Comparison of ENCODE assay signal across 15 mouse cellular contexts in the genomic region with DNA sequence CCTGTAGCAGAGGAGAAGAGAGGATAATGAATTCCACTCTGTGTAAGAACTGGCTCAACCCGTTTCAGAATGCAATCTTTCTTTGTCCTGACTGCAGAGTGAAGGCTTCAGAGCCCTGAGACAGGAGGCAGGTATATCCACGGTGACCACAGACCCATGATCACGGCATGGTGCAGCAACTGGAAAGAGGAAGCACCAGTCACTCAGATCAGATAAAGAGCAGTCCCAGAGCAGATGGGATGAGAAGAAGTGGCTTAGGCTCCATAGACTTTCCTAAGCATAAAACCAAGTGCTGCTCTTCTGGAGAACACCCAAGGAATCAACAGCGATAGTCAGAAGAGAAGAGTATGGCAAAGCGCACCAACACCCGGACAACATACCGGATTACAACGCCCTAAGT.
"Had no signal": no experiment of that assay in that cellular context is flagged by ENCODE, and none has a peak within 500 bp of the region (broad histone marks: within the 10 kb centered on the region; RNA-seq: fewer than 3 reads in every experiment).

No protein-coding gene starts in this region.

- H3K36me3 ChIP-seq: limb, embryonic 12.5 days; liver, embryonic 13.5 days; lung, embryonic 15.5 days; midbrain, embryonic 10.5 days; neural tube, embryonic 13.5 days; stomach, embryonic 15.5 days had no signal

- H3K27ac ChIP-seq: layer of hippocampus, adult 2 months; limb, embryonic 12.5 days; liver, embryonic 13.5 days; lung, embryonic 15.5 days; macrophage; midbrain, embryonic 10.5 days; neural tube, embryonic 13.5 days; stomach, embryonic 15.5 days had no signal

- H3K4me3 ChIP-seq: layer of hippocampus, adult 2 months; limb, embryonic 12.5 days; liver, embryonic 13.5 days; lung, embryonic 15.5 days; midbrain, embryonic 10.5 days; neural tube, embryonic 13.5 days; stomach, embryonic 15.5 days had no signal

- H3K9ac ChIP-seq: limb, embryonic 12.5 days; liver, embryonic 13.5 days; liver, postnatal 0 days; lung, embryonic 15.5 days; neural tube, embryonic 13.5 days; stomach, embryonic 15.5 days had no signal

- ATAC-seq: liver, postnatal 0 days; midbrain, embryonic 16.5 days had no signal

- DNase-seq: kidney, postnatal 36 days; liver; liver, embryonic 13.5 days; liver, postnatal 0 days; lung, postnatal 14 days; right cerebral cortex, postnatal 14 days; thymus, postnatal 4 days had no signal

- H3K4me2 ChIP-seq: limb, embryonic 12.5 days; liver, embryonic 13.5 days; lung, embryonic 15.5 days; neural tube, embryonic 13.5 days; stomach, embryonic 15.5 days had no signal

- H3K4me1 ChIP-seq: limb, embryonic 12.5 days; liver, embryonic 13.5 days; lung, embryonic 15.5 days; midbrain, embryonic 10.5 days; neural tube, embryonic 13.5 days; stomach, embryonic 15.5 days had no signal

- H3K9me3 ChIP-seq: limb, embryonic 12.5 days; lung, embryonic 15.5 days; midbrain, embryonic 10.5 days; neural tube, embryonic 13.5 days; stomach, embryonic 15.5 days had no signal

- H3K27me3 ChIP-seq: limb, embryonic 12.5 days; liver, embryonic 13.5 days; lung, embryonic 15.5 days; neural tube, embryonic 13.5 days; stomach, embryonic 15.5 days had no signal
